Mouse (Mus musculus) brain, adult 2 months (tissue): ENCODE data around the gene Nme9.

Experiments
- DNase-seq: peaks from one replicate; pipeline ENCODE4 v3.0.0; 2011; ENCODE audit warnings: low read depth, low spot score

Nme9 gene

GRCm38 (mm10) chr9:99436182-99437030 lies 14.9 kb upstream of the Nme9 start:
- DNase-seq, result peak; percentile 86

DNA sequence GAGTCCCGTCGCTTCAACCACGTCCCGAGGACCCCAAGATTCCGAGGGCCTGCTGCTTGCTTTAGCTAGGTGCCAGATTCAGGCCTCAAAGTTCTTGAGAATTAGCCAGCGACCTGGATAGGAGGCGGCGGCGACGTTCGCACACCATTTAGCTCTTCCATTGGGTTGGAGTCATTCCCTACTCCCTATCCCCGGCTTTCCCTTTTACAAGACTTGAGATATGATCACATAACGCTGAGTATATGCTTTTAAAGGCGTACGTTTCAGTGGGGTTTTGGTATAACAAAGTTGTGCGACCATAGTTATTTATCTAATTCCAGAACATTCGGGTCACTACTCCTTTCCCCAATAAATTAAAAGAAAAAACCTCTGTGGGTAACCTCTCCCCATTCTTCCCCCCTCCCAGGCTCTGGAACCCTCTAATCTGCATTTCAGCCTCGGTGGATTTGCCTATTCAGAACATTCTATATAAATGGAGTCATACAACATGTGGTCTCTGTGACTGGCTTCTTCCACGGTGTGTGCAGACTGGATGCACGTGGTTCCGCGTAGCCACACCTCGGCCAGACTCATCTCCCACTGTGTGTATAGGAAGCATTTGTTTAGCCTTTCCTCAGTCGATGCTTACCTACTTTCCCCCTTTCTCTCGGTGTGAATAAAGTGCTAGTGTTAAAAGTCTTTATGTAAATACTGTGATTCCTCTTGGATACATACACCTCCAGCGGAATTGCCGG lies 14.1 kb upstream of the Nme9 start, which contains the start of gene Mras:
Gene Mras (minus strand): TSS at position 351 of the 734 bp plus-strand sequence.
- DNase-seq, result peak; percentile 63

DNA sequence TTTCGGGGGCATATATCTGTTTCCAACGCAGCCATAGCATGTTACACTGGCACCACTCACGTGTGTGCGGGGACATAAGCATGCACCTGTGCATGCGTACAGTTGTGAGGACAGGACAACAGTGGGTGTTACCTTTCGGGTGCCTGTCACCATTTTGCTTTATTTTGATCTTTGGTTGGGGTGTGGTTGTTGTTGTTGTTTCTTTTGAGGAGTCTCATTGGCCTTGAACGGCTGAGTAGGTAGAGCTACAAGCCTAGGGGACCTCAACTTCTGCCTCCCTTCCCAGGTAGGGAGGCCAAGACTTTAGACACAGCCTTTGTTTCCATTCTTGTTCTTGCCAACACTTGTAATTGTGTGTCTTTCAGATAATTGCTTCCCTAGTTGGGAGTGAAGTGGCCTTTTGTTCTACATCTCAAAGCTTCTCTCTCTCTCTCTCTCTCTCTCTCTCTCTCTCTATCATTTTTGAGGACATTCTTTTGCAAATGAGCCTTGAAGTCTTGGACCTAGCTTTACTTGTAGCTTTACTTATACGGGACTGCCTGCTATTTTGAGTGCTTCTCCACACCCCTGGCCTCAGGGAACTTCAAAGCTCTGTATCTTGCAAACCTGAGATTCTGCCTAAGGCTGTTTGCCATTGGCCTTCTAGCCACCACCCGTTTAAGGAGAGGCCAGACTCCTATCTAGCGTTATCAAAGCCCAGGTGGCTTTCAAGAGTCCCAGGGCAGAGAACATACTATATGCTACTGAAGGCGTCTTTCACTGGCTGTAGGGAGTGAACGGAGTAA lies 13.3 kb upstream of the Nme9 start:
- DNase-seq, result no peak

DNA sequence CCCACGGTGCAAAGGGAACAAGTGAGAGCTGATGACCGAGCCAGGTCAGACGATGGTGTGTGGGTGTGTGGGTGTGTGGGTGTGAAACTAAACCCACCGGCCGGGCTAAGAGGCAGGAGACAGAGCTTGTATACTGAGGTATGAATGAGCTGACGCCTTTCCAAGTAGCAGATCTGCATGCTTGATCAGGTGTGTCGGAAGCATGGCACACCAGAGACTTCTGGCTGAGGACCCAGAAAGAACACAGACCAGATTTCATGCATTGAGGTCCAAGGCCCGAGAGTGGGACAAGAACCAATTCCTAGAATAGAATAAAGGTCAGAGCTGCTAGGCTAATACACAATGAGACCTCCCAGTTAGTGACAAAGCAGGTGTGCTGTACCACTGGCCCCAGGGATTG lies 12.2 kb upstream of the Nme9 start:
- no peak for DNase-seq

DNA sequence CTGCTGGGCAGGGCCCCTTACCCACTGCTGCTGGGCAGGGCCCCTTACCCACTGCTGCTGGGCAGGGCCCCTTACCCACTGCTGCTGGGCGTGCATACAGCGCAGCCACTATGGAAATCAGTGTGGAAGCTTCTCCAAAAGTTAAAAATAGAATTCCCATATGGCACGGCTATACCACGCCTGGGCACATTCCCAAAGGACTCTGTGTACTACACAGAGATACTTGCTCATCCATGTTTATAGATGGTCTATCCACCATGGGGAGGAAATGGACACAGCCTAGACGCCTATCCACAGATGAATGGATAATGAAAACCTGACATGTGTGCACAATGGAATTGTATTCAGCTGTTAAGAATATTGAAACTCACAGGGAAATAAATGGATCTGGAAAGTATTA lies 10.3 kb upstream of the Nme9 start:
- DNase-seq, result peak; percentile 77

GRCm38 (mm10) chr9:99441647-99442433 lies 9.4 kb upstream of the Nme9 start:
- DNase-seq, result no peak

GRCm38 (mm10) chr9:99444590-99445178 lies 6.6 kb upstream of the Nme9 start:
- DNase-seq, result peak; percentile 54

GRCm38 (mm10) chr9:99446259-99446658 lies 5.0 kb upstream of the Nme9 start:
- no peak for DNase-seq

DNA sequence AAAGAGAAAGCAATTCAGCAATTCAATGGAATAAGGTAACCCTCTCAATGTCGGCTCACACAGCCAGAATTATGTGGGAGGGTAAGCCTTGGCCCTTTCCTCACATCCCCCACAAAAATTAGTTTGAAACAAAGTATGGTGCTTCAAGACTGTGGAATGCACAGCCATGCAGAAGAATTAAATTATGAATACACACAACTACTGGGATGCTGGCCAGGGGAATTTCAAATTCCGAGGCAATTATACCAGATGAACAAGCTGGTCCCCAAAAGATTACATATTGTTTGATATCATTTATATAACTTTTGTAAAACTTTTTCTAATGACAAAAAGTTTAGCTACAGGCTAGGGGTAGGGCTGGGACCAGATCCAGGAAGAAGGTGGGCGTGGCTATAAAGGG lies 4.0 kb upstream of the Nme9 start:
- DNase-seq, result no peak

GRCm38 (mm10) chr9:99449886-99450647 lies 1.2 kb upstream of the Nme9 start:
- peak; percentile 81 for DNase-seq

DNA sequence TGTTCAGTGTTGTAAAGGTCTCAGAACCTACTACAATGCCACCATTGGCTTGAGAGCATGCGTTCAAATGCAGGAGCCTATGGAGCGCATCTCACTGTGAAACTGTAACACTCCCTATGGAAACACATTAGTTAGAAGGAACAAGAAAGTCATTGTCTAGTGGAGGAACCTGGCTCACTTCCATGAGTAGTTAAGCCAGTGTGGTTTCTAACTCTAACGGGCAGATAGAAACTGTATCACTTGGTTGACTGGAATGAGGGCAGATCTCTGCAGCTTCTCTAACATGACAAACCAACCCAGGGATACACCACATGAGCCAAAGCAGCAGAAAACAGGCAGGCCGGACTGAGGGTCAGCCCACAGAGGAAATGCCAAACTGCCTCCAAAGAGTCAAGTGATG lies 2.9 kb downstream of the Nme9 start:
- DNase-seq, result no peak

DNA sequence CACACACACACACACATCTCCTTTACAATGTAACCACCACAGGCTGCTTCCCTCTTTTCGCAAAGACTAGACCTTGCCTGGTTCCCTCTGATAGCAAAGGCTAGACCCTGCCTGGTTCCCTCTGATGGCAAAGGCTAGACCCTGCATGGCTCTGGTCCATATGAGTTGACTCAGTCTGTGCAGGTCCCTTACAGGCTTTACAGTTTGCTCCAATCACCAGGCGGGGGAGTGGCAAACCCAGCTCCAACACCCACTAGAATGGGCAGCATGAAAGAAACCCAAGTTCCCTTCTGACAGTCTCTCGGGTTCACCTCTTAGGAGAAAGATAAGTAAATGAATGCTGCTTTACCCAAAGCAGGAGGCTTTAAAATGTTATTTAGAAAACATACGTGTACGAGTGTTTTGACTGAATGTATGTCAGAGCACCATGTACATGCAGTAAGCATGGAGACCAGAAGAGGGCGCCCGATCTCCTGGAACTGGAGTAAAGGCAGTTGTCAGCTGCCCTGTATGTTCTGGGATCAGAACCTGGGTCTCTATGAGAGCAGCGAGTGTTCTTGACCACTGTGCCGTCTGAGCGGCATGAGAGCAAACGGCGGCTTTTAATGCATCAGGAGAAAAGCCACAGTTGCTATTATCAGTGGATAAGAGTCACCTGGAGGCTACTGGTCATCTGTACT lies 7.4 kb downstream of the Nme9 start:
- peak; percentile 71 for DNase-seq

- no peak for DNase-seq
Measured at GRCm38 (mm10) chr9:99459730-99460129, 8.5 kb downstream of the Nme9 start.

DNA sequence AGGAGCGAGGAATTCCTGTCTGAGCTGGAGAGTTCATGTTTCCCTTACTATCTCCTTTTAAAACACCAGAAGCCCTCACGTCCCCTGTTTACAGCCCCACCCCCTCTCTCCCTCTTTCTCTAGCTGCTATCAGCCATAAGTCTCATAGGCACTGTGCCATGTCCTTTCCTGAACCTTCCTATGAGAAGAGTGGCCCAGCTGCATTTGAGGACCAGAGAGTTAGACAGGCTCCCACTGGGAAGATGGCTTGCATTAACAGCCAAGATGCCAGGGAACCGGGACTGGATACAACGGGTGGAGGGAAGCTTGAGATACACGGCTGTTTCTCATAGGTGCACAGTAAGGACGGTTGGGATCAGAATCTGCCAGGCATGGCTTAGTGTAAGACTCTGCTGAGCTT lies 13.6 kb downstream of the Nme9 start:
- DNase-seq, result no peak

DNA sequence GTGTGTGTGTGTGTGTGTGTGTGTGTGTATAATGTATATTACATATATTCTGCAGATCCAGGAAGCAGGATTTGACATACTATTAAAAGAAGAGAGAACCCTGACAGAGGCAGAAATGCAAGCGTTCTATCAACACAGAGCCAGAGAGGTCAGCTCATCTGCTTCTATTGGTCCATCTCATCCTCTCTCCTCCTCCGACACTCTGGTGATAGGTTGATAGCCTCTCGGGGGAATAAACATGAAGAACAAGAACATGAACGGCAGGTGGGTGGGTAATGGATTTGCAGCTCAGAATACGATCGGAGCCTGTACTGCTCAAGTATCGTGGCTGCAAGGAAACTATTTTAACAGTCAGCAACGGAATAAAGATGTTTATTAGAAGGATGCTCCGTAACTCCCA lies 17.3 kb downstream of the Nme9 start:
- peak; percentile 19 for DNase-seq

DNA sequence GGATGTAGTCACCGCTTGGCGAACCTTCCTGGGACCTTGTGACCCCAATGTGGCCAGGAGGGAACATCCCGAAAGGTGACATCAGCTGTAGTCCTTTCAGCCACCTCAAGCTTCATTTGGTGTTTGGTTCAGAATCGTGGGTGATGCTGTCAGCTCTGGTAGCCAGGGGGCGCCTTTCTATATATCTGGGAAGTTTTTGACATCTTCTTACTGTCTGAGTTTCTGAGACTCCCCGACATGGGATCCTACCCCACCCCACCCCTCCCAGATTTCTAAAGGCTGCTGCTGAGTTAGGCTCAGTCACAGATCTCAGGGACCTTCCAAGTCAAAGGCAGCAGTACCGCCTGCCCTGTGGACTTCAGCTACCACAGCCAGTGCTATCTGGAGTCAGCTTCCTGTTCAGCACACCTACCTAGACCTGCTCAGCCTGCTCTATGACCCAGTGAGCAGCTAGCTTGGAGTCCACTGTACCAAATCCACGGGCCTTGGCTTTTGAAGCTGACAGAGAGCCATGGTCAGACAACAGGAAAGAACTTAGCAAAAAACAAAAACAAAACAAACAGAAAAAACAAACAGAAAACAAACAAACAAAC lies 18.5 kb downstream of the Nme9 start:
- DNase-seq, result no peak

DNA sequence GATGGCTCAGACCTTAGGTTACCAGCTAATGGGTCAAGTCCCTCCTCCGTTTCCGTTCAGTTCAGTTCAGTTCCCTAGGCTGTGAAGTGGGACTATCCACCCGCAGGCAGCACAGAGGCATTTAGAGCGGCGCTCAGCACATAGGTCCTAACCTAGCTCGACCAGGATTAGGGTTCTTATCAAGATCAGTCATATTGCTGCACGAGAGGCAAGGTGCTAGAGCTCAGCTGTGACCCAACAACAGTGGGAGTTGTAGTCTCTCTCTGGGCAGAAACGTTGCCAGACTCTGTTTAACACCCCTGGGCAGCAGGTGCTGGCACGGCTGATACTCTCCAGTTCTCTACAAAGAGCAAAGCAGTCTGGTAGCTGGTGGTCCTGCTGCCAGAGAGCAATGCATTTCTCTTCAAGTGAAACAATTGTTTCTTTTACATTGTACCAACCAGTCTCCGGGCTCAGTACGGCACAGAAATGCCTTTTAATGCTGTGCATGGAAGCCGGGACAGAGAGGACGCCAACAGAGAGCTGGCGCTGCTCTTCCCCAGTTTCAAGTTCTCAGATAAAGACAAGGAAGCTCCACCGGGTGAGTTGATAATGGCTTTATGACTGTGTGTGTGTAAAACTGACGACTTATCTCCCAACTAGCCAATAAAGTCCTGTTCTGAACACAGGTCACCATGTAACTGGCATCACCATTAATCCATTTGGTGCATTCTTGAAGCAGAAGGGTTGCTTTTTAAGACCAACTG lies 19.2 kb downstream of the Nme9 start:
- peak; percentile 18 for DNase-seq

DNA sequence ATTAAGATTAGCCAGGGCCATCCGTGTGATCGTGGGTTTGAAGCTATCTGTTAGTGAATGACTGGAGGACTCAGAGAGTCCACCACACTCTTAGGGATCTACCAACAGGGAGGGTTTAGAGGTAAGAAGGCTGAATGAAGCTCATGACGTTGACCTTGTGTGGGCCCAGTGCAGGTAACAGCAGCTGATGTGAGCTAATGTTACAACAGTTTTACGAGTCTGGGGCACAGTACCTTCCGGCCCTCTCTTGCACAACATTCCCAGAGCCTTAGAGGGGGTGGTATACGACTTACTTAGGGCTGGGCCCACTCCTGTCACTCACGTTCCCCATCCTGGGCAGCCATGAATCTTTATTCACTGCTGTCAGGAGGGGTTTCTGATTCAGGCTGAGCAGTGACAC lies 20.1 kb downstream of the Nme9 start:
- no peak for DNase-seq
